In genomic region chrX:143250709-143251108, GRCm38 (mm10) we compare ENCODE assay signal across 21 mouse cellular contexts.
"Had no signal": no experiment of that assay in that cellular context is flagged by ENCODE, and none has a peak within 500 bp of the region (broad histone marks: within the 10 kb centered on the region; RNA-seq: fewer than 3 reads in every experiment).

No protein-coding gene starts in this region.

- H3K4me3 ChIP-seq: layer of hippocampus, adult 2 months; left cerebral cortex, adult 2 months; limb, embryonic 12.5 days; limb, embryonic 15.5 days; midbrain, embryonic 13.5 days; stomach, embryonic 15.5 days had no signal

- ATAC-seq: liver, postnatal 0 days; lung, postnatal 0 days; midbrain, embryonic 13.5 days had no signal

- H3K9me3 ChIP-seq: limb, embryonic 12.5 days; limb, embryonic 15.5 days; midbrain, embryonic 13.5 days; stomach, embryonic 15.5 days had no signal

- DNase-seq: kidney, adult 18-20 months; kidney, adult 9 months; kidney, postnatal 25 days; layer of hippocampus, adult 9-11 months; left cerebral cortex, postnatal 4 days; liver, postnatal 0 days; lung, embryonic 14.5 days; right cerebral cortex, postnatal 25 days; spleen, adult 18-20 months; thymus, postnatal 25 days had no signal

- H3K4me2 ChIP-seq: limb, embryonic 12.5 days; limb, embryonic 15.5 days; liver, embryonic 11.5 days; lung, embryonic 14.5 days; midbrain, embryonic 13.5 days; stomach, embryonic 15.5 days had no signal

- H3K27ac ChIP-seq: kidney, postnatal 0 days; layer of hippocampus, adult 2 months; left cerebral cortex, adult 2 months; limb, embryonic 12.5 days; limb, embryonic 15.5 days; liver, embryonic 14.5 days; macrophage; midbrain, embryonic 13.5 days; stomach, embryonic 15.5 days had no signal

- H3K4me1 ChIP-seq: limb, embryonic 12.5 days; limb, embryonic 15.5 days; midbrain, embryonic 13.5 days; stomach, embryonic 15.5 days had no signal

- H3K36me3 ChIP-seq: limb, embryonic 12.5 days; limb, embryonic 15.5 days; midbrain, embryonic 13.5 days; stomach, embryonic 15.5 days had no signal

- H3K9ac ChIP-seq: limb, embryonic 12.5 days; limb, embryonic 15.5 days; liver, embryonic 14.5 days; liver, postnatal 0 days; lung, embryonic 14.5 days; midbrain, embryonic 13.5 days; stomach, embryonic 15.5 days had no signal

- H3K27me3 ChIP-seq: limb, embryonic 12.5 days; midbrain, embryonic 13.5 days; stomach, embryonic 15.5 days had no signal
